Mouse (Mus musculus) hindbrain, postnatal 0 days (tissue): ENCODE results near the gene Depdc1b. TPM values are rescaled to one million over a fixed set of nuclear protein-coding genes. Genes with fewer than 3 reads are reported as not detected.

ENCODE experiments used
- ATAC-seq: fragments of 200-750 bp; cut with Nextera tagmentation; 2 replicates; pipeline ENCODE4 v1.8.0; 2017; ENCODE audit warnings: mild to moderate bottlenecking, moderate TSS enrichment, moderate library complexity
- DNase-seq: peaks from one replicate; pipeline ENCODE4 v3.0.0-alpha.2; 2015; ENCODE audit warnings: low spot score
- H3K27ac ChIP-seq: fragments of 300-500 bp; sonication (generic); 2 replicates; pipeline ENCODE4 v1.5.1; 2014; ENCODE audit warnings: mild to moderate bottlenecking
- H3K27me3 ChIP-seq: fragments of 300-500 bp; sonication (generic); 2 replicates; pipeline ENCODE4 v1.6.1; 2014; ENCODE audit warnings: low read length, mixed read lengths; ENCODE audit not compliant: insufficient read depth
- H3K36me3 ChIP-seq: fragments of 300-500 bp; sonication (generic); 2 replicates; pipeline ENCODE4 v1.6.1; 2014; ENCODE audit warnings: low read length, mixed read lengths; ENCODE audit not compliant: insufficient read depth
- H3K4me1 ChIP-seq: fragments of 300-500 bp; sonication (generic); 2 replicates; pipeline ENCODE4 v1.6.1; 2014; ENCODE audit warnings: antibody characterized with exemption, low read length, mixed read lengths; ENCODE audit not compliant: insufficient read depth
- H3K4me2 ChIP-seq: fragments of 300-500 bp; sonication (generic); 2 replicates; pipeline ENCODE4 v1.6.1; 2014; ENCODE audit warnings: low read depth, mild to moderate bottlenecking, low read length, moderate library complexity, mixed read lengths
- H3K4me3 ChIP-seq: fragments of 300-500 bp; sonication (generic); 2 replicates; pipeline ENCODE4 v1.5.1; 2014; ENCODE audit warnings: low read length
- H3K9ac ChIP-seq: fragments of 300-500 bp; sonication (generic); replicated peaks from 2 replicates; pipeline ENCODE4 v1.6.1; 2014; ENCODE audit warnings: mild to moderate bottlenecking, low read length, moderate library complexity, mixed read lengths
- H3K9me3 ChIP-seq: fragments of 300-500 bp; sonication (generic); 2 replicates; pipeline ENCODE4 v1.6.1; 2016; ENCODE audit warnings: low read length, mixed read lengths
- CTCF ChIP-seq: IDR thresholded peaks from 2 replicates; pipeline ENCODE4 v1.5.1; 2016; ENCODE audit warnings: antibody characterized with exemption, control low read depth, low read depth
- WGBS: fragments of 180-500 bp; shearing (Covaris S2); extraction: QIAGEN DNeasy Blood & Tissue Kit; methylation state at CpG from one replicate; pipeline ENCODE4 v1.1.7; 2014; 5-methylcytosine and 5-hydroxymethylcytosine counted together
- polyA plus RNA-seq: library from polyadenylated mRNA; unstranded; fragments of >200 nt; fragmentation: Nextera tagmentation; extraction: Ambion mirVana; gene quantifications from 2 replicates; pipeline ENCODE4 v1.2.1, GENCODE M21; 2015
- total RNA-seq: library from RNA; depleted of rRNA; stranded (reverse); fragments of >200 nt; gene quantifications from 2 replicates; pipeline ENCODE4 v1.2.3, GENCODE M21; 2014

The Depdc1b gene
- total and polyA plus RNA-seq, 2 experiments from 2014 or later: 0.94 to 1.8 TPM

GRCm38 (mm10) chr13:108335257-108336003 lies 19.3 kb downstream of the Depdc1b start:
- Histone ChIP-seq H3K9me3 (no peaks in the 10 kb centered on the region), H3K9ac (no peak overlapping the region), H3K4me2 (no peak overlapping the region), H3K36me3 (no peaks in the 10 kb centered on the region), H3K27me3 (no peaks in the 10 kb centered on the region), H3K4me1 (no peaks in the 10 kb centered on the region), H3K27ac (no peak overlapping the region), H3K4me3 (no peak overlapping the region)
- no peak for TF ChIP-seq CTCF
- 83% methylated on average over 15 of the region's 15 CpGs for WGBS
- no peak for ATAC-seq
- DNase-seq: no peak

- Histone ChIP-seq H3K27ac (no peak overlapping the region), H3K9me3 (no peaks in the 10 kb centered on the region), H3K4me3 (no peak overlapping the region), H3K27me3 (no peaks in the 10 kb centered on the region), H3K9ac (no peak overlapping the region), H3K36me3 (no peaks in the 10 kb centered on the region), H3K4me1 (no peaks in the 10 kb centered on the region), H3K4me2 (no peak overlapping the region)
- DNase-seq (no peak), ATAC-seq (no peak)
- no peak for TF ChIP-seq CTCF
- WGBS: 89% methylated on average over 11 of the region's 11 CpGs
Observed at GRCm38 (mm10) chr13:108336192-108336591, 20.1 kb downstream of the Depdc1b start.

GRCm38 (mm10) chr13:108337340-108337739 lies 21.2 kb downstream of the Depdc1b start:
- WGBS: 81% methylated on average over 6 of the region's 6 CpGs
- Histone ChIP-seq H3K36me3 (no peaks in the 10 kb centered on the region), H3K9me3 (no peaks in the 10 kb centered on the region), H3K27ac (no peak overlapping the region), H3K4me1 (no peaks in the 10 kb centered on the region), H3K4me3 (no peak overlapping the region), H3K27me3 (no peaks in the 10 kb centered on the region), H3K4me2 (no peak overlapping the region), H3K9ac (no peak overlapping the region)
- no peak for ATAC-seq
- TF ChIP-seq CTCF: no peak
- DNase-seq: no peak

- no peak for ATAC-seq
- TF ChIP-seq CTCF: no peak
- H3K27me3 ChIP-seq: no peaks in the 10 kb centered on the region
- H3K9ac ChIP-seq: no peak overlapping the region
- H3K4me3 ChIP-seq: no peak overlapping the region
- H3K4me1 ChIP-seq: no peaks in the 10 kb centered on the region
- no peaks in the 10 kb centered on the region for H3K36me3 ChIP-seq
- H3K4me2 ChIP-seq: no peak overlapping the region
- no peak for DNase-seq
- 85% methylated on average over 7 of the region's 7 CpGs for WGBS
- no peaks in the 10 kb centered on the region for H3K9me3 ChIP-seq
- no peak overlapping the region for H3K27ac ChIP-seq
Observed at GRCm38 (mm10) chr13:108338076-108338836, 22.1 kb downstream of the Depdc1b start.

GRCm38 (mm10) chr13:108339907-108340596 lies 23.9 kb downstream of the Depdc1b start:
- Histone ChIP-seq H3K9me3 (no peaks in the 10 kb centered on the region), H3K36me3 (no peaks in the 10 kb centered on the region), H3K9ac (no peak overlapping the region), H3K27me3 (no peaks in the 10 kb centered on the region), H3K27ac (no peak overlapping the region), H3K4me3 (no peak overlapping the region), H3K4me1 (no peaks in the 10 kb centered on the region), H3K4me2 (no peak overlapping the region)
- 88% methylated on average over 10 of the region's 10 CpGs for WGBS
- DNase-seq (no peak), ATAC-seq (no peak)
- TF ChIP-seq CTCF: no peak

GRCm38 (mm10) chr13:108341585-108341984 lies 25.5 kb downstream of the Depdc1b start:
- 74% methylated on average over 7 of the region's 7 CpGs for WGBS
- Histone ChIP-seq H3K27me3 (no peaks in the 10 kb centered on the region), H3K27ac (no peak overlapping the region), H3K9ac (no peak overlapping the region), H3K9me3 (no peaks in the 10 kb centered on the region), H3K36me3 (no peaks in the 10 kb centered on the region), H3K4me1 (no peaks in the 10 kb centered on the region), H3K4me2 (no peak overlapping the region), H3K4me3 (no peak overlapping the region)
- no peak for DNase-seq
- ATAC-seq: no peak
- TF ChIP-seq CTCF: peak; percentile 43; the same call in 1 of the 2 replicates
